Mouse (Mus musculus) heart, adult 8-10 months (tissue): ENCODE data around the gene Smap1. TPM values are rescaled to one million over a fixed set of nuclear protein-coding genes. Genes with fewer than 3 reads are reported as not detected.
A peak's percentile ranks its signal among the peaks of the same experiment; 100 is the strongest.

Source experiments
- DNase-seq: peaks from one replicate; pipeline ENCODE4 v3.0.0; 2022; ENCODE audit warnings: low spot score
- total RNA-seq, 4 experiments: library from RNA; stranded (reverse); gene quantifications; 2 replicates each; pipeline ENCODE4 v1.2.4; 2022

Gene Smap1
- total RNA-seq, 4 experiments from 2014 or later, result 13.9 to 18.3 (median 17.5) TPM

- no peak for DNase-seq
Observed at GRCm38 (mm10) chr1:23920275-23920674, 1.8 kb downstream of the Smap1 start.

- no peak for DNase-seq
Observed at GRCm38 (mm10) chr1:23919086-23919485, 3.0 kb downstream of the Smap1 start.

GRCm38 (mm10) chr1:23915483-23915882, 6.6 kb downstream of the Smap1 start:
- DNase-seq, result no peak

- no peak for DNase-seq
Observed at GRCm38 (mm10) chr1:23912988-23913387, 9.1 kb downstream of the Smap1 start.

GRCm38 (mm10) chr1:23906082-23906481, 16.0 kb downstream of the Smap1 start:
- no peak for DNase-seq

- no peak for DNase-seq
Observed at GRCm38 (mm10) chr1:23903340-23903739, 18.8 kb downstream of the Smap1 start.

- no peak for DNase-seq
Observed at GRCm38 (mm10) chr1:23902736-23903135, 19.4 kb downstream of the Smap1 start.

- no peak for DNase-seq
Observed at GRCm38 (mm10) chr1:23899647-23900020, 22.5 kb downstream of the Smap1 start.

GRCm38 (mm10) chr1:23899020-23899646, 23.0 kb downstream of the Smap1 start:
- DNase-seq, result no peak

GRCm38 (mm10) chr1:23892072-23892471, 30.0 kb downstream of the Smap1 start:
- DNase-seq, result no peak

- no peak for DNase-seq
Observed at GRCm38 (mm10) chr1:23884914-23885313, 37.2 kb downstream of the Smap1 start.

GRCm38 (mm10) chr1:23884087-23884668, 37.9 kb downstream of the Smap1 start:
- DNase-seq, result no peak

- no peak for DNase-seq
Observed at GRCm38 (mm10) chr1:23882681-23883080, 39.4 kb downstream of the Smap1 start.

GRCm38 (mm10) chr1:23872194-23872593, 49.9 kb downstream of the Smap1 start:
- DNase-seq, result no peak

GRCm38 (mm10) chr1:23867350-23867862, 54.7 kb downstream of the Smap1 start:
- peak; percentile 3 for DNase-seq

- DNase-seq, result no peak
Observed at GRCm38 (mm10) chr1:23865566-23865965, 56.6 kb downstream of the Smap1 start.

GRCm38 (mm10) chr1:23860944-23861343, 61.2 kb downstream of the Smap1 start:
- DNase-seq, result no peak

- DNase-seq, result no peak
Observed at GRCm38 (mm10) chr1:23855623-23856022, 66.5 kb downstream of the Smap1 start.

- no peak for DNase-seq
Observed at GRCm38 (mm10) chr1:23846044-23846680, 76.0 kb downstream of the Smap1 start.

- DNase-seq, result no peak
Observed at GRCm38 (mm10) chr1:23845007-23845406, 77.1 kb downstream of the Smap1 start.

- peak; percentile 3 for DNase-seq
Observed at GRCm38 (mm10) chr1:23843790-23844189, 78.3 kb downstream of the Smap1 start.

GRCm38 (mm10) chr1:23842629-23843028, 79.5 kb downstream of the Smap1 start:
- no peak for DNase-seq

- no peak for DNase-seq
Observed at GRCm38 (mm10) chr1:23840924-23841323, 81.2 kb downstream of the Smap1 start.
